Mouse (Mus musculus): ENCODE data around the gene Grid1.

The Grid1 gene

GRCm38 (mm10) chr14:35365177-35365944 is 545.5 kb downstream of the Grid1 start:
- in situ Hi-C loops (cut with MboI, MseI): no loop called here

GRCm38 (mm10) chr14:35374374-35374773 is 554.5 kb downstream of the Grid1 start:
- in situ Hi-C loops (cut with MboI, MseI): no loop called here

GRCm38 (mm10) chr14:35393591-35393990 is 573.7 kb downstream of the Grid1 start:
- in situ Hi-C loops (cut with MboI, MseI): no loop called here

- in situ Hi-C loops (cut with MboI, MseI): no loop called here
Observed at GRCm38 (mm10) chr14:35404249-35404908, 584.5 kb downstream of the Grid1 start.

GRCm38 (mm10) chr14:35430259-35430658 is 610.4 kb downstream of the Grid1 start:
- in situ Hi-C loops (cut with MboI, MseI): no loop called here

GRCm38 (mm10) chr14:35453702-35454101 is 633.8 kb downstream of the Grid1 start:
- in situ Hi-C loops (cut with MboI, MseI): no loop called here

- in situ Hi-C loops (cut with MboI, MseI): no loop called here
Observed at GRCm38 (mm10) chr14:35468254-35468653, 648.3 kb downstream of the Grid1 start.

GRCm38 (mm10) chr14:35486017-35486416 is 666.1 kb downstream of the Grid1 start:
- in situ Hi-C loops (cut with MboI, MseI): no loop called here

- in situ Hi-C loops (cut with MboI, MseI): no loop called here
Observed at GRCm38 (mm10) chr14:35502324-35502723, 682.4 kb downstream of the Grid1 start.

GRCm38 (mm10) chr14:35519402-35519801 is 699.5 kb downstream of the Grid1 start:
- in situ Hi-C loops (cut with MboI, MseI): no loop called here

GRCm38 (mm10) chr14:35538835-35539234 is 718.9 kb downstream of the Grid1 start:
- in situ Hi-C loops (cut with MboI, MseI): no loop called here

GRCm38 (mm10) chr14:35541254-35541991 is 721.5 kb downstream of the Grid1 start:
- in situ Hi-C loops (cut with MboI, MseI): no loop called here

GRCm38 (mm10) chr14:35541992-35542380 is 722.1 kb downstream of the Grid1 start:
- in situ Hi-C loops (cut with MboI, MseI): no loop called here

- in situ Hi-C loops (cut with MboI, MseI): no loop called here
Observed at GRCm38 (mm10) chr14:35554288-35554687, 734.4 kb downstream of the Grid1 start.

GRCm38 (mm10) chr14:35561244-35561893 is 741.5 kb downstream of the Grid1 start:
- in situ Hi-C loops (cut with MboI, MseI): no loop called here

- in situ Hi-C loops (cut with MboI, MseI): no loop called here
Observed at GRCm38 (mm10) chr14:35572991-35573502, 753.1 kb downstream of the Grid1 start.

- in situ Hi-C loops (cut with MboI, MseI): no loop called here
Observed at GRCm38 (mm10) chr14:35574489-35574888, 754.6 kb downstream of the Grid1 start.

- in situ Hi-C loops (cut with MboI, MseI): no loop called here
Observed at GRCm38 (mm10) chr14:35575285-35575684, 755.4 kb downstream of the Grid1 start.

GRCm38 (mm10) chr14:35625749-35626148 is 805.8 kb downstream of the Grid1 start:
- in situ Hi-C loops (cut with MboI, MseI): no loop called here

Data from T-helper 17 cell (primary cell).